Mouse (Mus musculus): ENCODE measurements around the gene Msmo1. TPM values are rescaled to one million over a fixed set of nuclear protein-coding genes. Genes with fewer than 3 reads are reported as not detected.
A peak's percentile ranks its signal among the peaks of the same experiment; 100 is the strongest.

Gene Msmo1
- total RNA-seq (2021), result 100 to 1,000 TPM; 101 to 138 TPM
- long read RNA-seq, experiment 1, transcript Msmo1-201 (6 exons, 2,044 nt), result major isoform, 145 of 153 reads
- long read RNA-seq, experiment 1, partial matches to known transcripts, result 2 of 153 reads
- long read RNA-seq, experiment 1, other reads (novel, unspliced or antisense), result 6 of 153 reads
- long read RNA-seq, experiment 2, transcript Msmo1-201 (6 exons, 2,044 nt), result major isoform, 210 of 225 reads
- long read RNA-seq, experiment 2, partial matches to known transcripts, result 7 of 225 reads
- long read RNA-seq, experiment 2, other reads (novel, unspliced or antisense), result 8 of 225 reads

DNA sequence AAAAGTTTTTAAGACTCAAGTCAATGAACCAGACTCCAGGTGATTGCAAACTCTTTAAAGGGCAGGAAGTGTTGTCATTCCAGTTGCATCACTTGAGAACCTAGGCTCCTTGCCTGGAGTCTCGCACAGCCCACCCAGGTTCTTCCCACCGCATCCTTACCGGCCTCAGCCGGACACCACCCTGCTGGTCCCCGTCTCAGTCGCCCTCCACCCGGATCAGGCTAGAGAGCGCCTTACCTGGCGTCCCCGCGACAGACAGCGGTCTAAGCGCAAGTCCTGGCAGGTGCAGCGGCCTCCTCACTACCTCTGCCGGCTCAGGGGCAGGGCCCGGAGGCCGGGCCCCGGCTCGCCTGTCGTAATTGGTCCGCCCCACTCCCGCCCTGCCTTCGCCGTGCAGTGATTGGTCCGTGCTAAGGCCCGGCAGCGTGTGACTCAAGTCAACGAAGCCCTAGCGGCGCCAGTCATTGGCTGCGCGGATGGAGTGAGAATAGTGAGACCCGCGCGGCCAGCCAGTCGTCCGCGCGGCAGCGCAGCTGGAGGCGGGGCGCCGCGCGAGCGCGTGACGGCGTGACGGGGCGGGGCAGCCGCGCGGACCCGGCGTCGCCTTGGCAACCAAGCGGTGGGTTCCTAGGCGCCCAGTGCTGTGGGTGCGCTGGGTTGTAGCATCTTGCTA lies at the start of gene Msmo1:
TSS of gene Msmo1 (minus strand) at position 522 of the 673 bp plus-strand sequence.
- peak; percentile 96 to 99 for DNase-seq (ENCODE audit: low spot score in 2 of 2)

DNA sequence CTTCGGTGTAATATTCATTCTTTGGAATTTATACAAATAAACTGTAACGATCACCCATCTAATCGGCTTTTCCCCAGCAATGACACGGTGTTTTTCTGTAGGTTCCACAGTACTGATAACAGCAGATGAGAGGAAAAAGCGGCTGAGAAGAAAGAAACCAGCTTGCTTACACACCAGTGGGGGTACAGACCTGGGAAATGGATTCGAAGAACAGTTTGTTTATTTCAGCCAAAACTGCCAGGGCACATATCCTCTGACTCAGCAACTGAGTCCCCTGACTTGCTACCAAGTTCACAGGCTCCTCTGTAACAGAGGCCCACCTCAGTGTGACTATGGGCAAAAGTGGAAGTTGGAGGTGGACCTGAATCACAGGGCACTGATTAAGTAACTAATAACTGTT lies 48.4 kb upstream of the Msmo1 start:
- DNase-seq (ENCODE audit: low spot score in 2 of 2), result no peak

DNA sequence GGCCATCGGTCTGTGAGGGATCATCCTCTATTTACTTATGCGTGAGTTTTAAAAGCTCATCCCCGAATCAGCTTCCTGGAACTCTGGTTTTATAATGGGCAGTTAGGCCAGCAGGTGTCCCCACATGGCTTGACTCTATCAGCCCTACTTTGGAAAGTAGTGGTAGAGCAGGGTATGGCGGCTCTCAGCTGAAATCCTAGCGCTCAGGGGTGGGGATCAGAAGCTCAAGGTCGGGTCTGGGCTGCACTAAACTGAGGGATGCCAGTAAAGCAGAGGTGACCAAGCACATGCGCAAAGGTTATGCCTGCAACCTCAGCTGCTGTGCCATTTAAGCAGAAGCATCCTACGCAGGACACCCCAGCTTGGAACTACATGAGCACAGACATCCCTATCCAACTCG lies 44.3 kb upstream of the Msmo1 start:
- DNase-seq (ENCODE audit: low spot score in 2 of 2), result no peak

DNA sequence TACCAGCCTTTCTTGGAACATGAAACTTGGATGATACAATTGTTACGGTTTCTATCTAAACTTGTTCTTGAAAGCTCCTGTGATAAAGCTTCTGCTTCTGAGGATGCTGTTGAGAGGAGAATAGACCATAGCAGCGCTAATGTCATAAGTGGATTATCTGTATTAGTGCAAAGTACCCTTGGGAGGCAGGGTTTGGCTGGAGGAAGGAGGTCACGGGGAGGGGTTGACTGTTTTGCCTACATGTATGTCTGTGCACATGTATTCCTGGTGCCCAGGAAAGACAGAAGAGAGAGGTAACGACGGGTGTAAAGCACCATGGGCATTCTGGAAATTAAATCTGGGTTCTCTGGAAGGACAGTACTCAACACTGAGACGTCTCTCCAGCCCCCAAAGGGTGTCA lies 40.5 kb upstream of the Msmo1 start:
- no peak for DNase-seq (ENCODE audit: low spot score in 2 of 2)

DNA sequence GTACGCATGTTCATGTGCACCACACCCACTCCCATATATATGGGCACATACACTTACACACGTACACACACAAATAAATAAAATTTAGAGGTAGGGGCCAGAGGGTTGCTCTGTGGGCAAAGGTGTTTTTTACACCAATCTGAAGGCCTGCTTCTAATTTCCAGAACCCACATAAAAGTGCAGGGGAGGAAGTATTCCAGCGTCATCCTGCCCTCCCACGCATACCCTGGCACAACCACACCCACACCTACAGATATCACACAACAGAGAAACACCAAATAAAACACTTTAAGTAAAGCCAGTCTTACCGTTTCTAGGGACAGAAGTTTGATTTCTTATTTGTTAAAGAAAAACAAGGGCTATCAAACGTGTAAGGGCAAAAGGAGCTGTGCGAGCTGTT lies 37.2 kb upstream of the Msmo1 start:
- no peak for DNase-seq (ENCODE audit: low spot score in 2 of 2)

DNA sequence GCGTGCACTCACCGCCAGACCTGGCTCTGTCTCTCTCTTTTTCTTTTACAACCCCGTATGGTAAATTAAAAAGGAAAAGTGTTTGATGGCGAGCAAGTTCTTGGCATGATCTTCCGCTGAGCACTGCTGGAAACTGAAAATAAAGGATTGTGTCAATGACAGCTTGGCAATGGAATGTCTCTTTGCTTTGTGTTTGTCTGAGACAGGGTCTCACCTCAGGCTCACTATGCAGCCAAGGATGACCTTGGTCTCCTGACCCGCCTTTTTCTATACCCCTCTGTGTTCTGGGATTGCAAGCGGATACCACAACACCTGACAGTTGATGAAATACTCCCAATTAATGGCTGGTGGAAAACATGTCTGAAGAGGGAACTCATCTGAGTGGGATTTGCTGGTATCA lies 36.0 kb upstream of the Msmo1 start:
- DNase-seq (ENCODE audit: low spot score in 2 of 2), result no peak

DNA sequence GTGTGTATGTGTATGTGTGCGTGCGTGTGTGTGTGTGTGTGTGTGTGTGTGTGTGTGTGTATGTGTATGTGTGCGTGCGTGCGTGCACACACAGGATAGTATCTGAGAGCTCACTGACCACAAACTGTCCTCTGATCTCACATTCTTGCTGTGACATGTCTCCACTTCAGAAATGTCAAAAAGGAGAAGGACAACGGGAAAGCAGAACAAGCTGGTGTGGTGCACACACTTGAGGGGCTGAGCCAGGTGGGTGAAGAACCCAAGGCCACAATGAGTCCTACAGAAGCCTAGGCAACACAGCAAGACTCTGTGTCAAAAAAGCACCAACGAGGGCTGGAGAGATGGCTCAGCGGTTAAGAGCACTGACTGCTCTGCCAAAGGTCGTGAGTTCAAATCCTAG lies 35.1 kb upstream of the Msmo1 start:
- DNase-seq (ENCODE audit: low spot score in 2 of 2), result no peak

DNA sequence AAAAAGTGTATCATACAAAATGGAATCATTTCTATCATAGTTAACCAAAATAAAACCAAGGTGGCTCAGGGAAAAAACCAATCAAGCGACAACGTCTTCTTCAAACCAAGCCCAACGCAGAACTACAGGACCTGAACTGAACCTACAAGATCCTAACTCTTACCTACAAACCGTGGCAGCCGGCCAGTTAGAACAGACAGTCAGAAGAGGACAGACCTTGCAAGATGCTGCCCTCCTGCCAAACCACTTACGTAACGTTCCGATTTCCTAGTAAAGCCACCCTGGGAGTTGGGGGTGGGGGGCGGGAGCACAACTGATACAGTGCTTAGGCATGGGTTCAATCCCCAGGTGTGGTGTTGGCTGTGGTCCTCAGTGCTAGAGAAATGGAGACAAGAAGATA lies 33.5 kb upstream of the Msmo1 start:
- DNase-seq (ENCODE audit: low spot score in 2 of 2), result no peak

DNA sequence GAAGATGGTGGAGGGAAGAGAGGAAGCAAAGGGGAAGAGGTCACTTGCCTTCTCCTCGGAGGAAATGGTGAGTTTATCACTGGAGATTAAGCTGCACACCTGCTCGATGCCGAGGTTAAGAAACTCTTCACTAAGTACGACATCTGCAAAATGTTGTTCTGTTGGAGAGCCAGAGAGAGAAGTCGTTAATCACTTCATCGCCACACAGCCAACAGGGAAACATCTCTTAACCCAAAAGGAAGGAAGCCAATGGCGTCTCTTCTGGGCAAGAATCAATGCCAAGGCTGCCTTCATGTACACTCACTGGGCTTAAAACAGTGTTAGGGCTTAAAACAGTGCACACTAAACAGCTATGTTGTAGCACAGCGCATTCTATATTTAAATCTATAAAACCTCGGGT lies 30.5 kb upstream of the Msmo1 start:
- DNase-seq (ENCODE audit: low spot score in 2 of 2), result no peak

DNA sequence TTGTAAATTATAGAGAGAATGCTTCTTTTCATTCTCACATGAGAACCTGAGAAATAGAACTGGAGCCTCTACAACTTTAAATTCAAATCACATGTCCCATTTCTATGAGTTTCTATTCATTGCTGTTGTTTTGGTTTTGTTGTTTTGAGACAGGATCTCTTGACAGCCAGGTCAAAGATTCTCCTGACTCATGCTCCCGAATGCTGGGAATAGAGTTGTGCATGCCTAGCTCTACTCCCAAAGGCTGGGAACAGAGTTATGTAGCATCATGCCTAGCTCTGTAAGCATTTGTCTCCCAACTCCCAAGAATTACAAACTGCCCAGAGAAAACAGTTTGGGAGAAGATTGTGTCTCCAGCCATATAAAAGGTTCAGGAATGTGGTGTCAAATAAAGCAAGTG lies 29.2 kb upstream of the Msmo1 start:
- no peak for DNase-seq (ENCODE audit: low spot score in 2 of 2)

DNA sequence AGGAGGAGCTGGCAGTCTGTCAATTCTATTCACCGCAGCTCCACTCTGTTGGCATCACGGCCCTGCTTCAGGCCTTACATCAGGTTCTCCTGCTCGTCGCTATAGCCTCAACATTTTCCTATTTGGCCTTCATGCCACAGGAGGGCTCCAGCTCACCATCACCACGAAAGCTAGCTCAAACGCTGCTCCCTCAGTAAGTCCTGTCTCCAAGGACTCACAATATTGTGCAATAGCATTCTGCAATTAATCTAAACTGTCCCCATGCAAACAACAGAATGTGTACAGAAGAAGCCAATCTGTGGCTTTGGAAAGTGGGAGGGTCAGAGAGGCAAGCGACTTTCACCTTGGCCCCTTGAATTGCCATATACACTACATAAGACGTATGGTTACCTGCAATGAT lies 27.8 kb upstream of the Msmo1 start:
- peak in 1 of 2 experiments; percentile 40 for DNase-seq (ENCODE audit: low spot score in 2 of 2)

DNA sequence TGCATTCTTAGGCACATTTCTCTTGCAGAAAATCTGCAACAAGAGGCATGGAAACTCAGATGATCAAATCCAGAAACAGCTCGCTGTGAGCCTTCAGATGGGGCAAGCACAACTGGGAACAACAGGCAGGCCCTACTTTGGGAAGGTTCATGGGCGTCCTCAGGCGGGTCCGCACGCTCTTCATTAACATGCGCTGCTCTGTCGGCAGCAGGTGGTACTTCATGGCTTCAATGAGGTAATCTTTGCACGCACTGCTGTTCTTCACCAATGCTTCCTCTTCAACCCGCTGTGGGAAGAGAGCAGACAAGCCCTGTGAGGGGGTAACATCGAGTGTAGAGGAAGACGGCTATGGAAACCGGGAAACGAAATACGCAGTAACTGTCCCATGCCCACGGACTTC lies 24.4 kb upstream of the Msmo1 start:
- peak in 1 of 2 experiments; percentile 25 for DNase-seq (ENCODE audit: low spot score in 2 of 2)

DNA sequence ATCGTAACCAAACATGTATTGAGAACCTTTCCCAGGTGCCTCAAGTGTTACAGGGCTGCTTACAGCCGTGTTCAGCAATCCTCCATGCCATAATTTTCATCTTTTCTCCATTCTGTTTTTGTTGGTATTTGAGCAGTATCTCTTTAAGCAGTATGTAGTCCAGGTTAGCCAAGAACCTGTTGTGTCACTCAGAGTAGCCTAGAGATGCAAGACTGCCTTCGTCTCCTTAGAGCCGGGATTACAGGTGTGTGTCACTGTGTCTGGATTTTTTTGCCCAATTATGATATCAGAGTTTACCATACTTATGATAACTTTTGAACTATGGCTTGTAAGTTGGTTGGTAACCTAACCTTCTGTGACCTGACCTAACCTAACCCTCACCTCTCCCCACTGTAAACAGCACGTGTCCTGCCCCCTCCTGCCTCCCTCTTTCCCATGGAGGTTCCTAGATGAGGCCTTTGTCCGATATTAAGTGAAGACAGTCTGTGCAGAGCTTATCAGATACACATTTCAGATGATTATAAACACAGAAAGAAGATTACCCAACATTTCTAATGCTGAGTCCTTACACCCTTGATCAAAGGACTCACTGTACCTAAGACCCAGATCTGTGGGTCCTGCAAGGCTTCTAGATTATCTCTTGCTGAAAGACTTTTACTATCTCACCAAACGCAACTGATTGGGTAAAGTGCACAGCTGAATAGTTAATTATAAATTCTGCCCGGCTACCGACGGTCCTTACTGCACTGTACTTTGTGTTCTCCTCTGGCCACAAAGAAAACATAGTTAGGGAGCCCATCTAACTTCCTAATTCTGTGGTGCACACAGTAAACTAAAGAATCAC lies 12.8 kb upstream of the Msmo1 start:
- no peak for DNase-seq (ENCODE audit: low spot score in 2 of 2)

DNA sequence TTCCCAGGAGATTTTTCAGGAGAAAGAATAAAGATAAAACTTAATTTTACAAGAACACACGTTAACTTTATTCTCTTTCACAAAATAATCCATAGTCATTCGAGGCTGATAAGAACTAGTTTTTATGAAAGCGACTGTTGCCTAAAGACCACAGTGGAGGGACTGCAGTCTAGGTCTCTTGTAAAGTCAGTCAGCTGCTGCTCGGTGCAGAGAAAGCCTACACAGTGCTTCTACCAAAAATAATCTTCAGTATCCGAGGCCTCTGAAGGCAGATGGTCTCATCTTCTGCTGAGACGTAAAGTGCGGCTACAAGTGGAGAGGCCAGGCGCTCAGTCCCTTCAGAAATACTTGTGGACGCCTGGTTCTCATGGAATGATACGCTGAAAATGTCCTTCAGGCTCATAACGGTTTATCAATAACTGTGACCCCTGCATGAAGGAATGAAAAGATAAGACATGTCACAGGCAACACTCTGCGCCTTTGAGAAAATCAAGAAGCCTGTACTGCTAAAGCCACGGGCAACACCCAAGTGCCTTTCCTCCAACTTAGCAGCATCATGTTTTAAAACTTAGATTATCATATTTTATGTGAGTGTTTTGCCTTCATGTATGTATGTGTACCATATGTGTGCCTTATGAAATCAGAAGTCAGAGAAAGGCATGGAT lies 7.1 kb upstream of the Msmo1 start:
- DNase-seq (ENCODE audit: low spot score in 2 of 2), result no peak

DNA sequence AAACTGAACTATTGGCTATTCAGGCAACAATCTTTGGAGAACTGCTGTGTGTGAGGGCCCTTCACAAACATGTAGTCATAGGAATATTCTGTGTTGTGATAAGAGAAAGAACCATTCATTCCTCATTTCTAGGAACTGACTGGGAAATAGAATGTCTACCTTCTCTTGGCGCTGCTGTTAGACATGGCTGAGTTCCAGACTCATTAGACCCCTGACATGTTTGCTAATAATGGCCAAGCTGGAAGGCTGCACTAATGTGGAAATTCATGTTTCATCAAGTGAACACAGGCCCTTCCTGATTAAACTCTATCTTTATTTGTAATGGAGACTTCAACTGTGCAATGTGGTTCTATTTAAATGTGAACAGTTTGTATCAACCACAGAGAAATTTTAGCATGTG lies 5.3 kb upstream of the Msmo1 start:
- DNase-seq (ENCODE audit: low spot score in 2 of 2), result no peak

DNA sequence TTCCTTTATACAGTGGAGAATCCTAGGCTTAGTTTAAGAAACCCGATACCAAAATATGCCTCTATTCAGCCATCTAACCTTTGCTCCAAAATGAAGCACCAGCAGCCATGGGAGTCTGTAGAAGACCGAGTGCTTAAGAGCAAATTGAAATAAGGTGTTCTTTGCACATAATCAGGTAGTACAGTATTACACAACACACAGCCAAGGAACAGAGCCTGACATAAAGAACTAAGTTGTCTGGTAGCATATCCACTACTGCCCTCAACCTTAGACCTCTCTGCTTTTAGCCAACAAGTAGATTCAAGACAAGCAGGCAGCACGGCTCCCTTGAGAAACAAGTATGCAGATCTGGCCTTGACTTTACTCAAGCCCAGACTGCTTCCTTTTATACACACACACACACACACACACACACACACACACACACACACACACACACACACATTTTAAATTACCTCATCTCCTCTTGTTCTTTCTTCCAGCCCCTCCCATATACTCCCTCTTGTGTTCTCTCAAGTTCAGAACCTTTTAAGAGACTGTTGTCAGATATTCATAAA lies 3.3 kb upstream of the Msmo1 start:
- no peak for DNase-seq (ENCODE audit: low spot score in 2 of 2)

DNA sequence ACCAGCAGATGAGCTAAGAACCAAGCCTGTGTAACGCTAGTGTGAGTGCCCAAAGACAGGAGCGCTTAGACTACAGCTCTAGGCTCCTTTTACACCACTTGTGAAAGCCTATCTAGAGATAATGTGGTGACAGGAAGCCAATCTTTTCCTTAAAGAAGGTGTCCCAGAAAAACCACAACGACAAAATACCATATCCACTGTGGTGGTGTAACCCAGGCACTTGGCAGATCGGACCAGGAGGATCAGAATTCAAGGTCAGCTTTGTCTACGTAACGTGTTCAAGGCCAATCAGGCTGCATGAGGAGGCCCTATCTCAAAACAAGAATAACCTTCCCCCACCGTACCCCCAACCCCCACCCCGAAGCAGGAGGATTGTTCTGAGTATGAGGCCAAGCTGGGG lies 1.6 kb upstream of the Msmo1 start:
- no peak for DNase-seq (ENCODE audit: low spot score in 2 of 2)

DNA sequence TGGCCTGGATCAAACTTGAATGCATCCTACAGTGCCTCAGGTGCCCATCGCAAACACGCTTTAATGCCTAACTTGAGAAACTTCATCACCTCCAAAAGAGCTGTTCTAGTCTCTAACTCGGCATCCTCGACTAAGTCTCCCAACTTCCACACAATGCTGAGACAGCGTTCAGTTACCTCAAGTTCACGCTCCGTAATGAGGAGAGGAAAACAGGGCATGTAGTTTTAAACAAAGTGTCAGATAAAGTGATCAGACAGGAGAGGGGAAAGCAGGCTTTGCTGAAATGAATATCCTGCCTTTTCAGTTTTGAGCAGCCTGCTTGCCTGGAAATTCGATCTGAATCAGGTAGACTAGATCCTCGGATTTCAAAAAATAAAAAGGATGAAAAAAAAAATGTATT lies 996 bp downstream of the Msmo1 start:
- DNase-seq (ENCODE audit: low spot score in 2 of 2), result no peak

DNA sequence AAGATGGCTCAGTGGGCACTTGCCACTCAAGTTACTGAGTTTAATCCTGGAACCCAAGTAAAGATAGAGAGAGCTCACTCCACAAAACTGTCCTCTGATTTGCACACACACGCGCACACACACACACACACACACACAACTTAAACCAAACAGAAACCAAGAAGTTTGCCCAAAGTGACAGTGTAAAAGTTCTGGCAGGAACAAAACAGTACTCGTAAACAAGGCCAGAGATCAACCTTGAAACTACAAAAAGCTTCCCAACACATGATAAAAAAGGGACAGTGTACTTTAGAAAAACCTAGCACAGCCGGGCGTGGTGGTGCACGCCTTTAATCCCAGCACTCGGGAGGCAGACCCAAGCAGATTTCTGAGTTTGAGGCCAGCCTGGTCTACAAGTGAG lies 5.4 kb downstream of the Msmo1 start:
- DNase-seq (ENCODE audit: low spot score in 2 of 2), result no peak

DNA sequence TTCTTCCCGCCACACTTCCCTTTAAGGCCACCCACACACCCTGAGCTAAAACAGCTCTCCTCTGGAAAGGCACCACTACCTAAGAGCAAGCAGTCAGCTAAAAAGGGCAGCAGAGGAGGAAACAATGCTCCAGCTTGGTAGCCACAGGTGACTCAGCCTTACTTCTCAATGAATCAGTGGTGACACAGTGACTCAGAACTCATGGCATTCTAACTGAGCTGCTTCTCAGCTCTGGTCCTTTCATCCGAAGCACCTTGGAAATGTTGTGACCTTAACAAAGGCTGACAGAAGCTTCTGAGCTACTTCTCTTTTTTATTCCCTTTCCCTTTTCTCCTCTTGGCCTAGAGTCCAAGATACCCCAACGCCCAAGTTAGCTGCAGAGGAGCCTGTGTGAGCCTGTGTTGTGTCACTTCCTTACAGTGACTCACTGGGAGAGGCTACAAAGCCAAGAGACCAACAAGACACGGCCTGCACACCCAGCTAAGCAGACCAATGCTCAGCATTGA lies 7.3 kb downstream of the Msmo1 start:
- no peak for DNase-seq (ENCODE audit: low spot score in 2 of 2)

DNA sequence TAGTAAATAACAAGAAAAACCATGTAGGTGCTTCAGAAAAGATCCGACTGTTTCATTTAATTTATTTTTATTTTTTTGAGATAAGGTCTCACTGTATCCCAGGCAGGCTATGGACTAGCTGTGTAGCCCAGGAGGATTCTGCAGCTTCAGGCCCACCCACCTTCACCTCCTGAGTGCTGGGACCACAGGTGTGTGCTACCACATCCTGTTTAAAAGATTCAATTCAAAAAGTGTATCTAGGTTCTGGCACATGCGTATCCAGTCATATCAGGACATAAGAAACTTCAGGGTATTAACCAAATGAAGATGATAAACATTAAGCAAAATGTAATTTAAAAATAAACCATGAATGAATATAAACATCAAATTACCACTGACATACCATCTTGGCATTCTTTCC lies 10.4 kb downstream of the Msmo1 start:
- DNase-seq (ENCODE audit: low spot score in 2 of 2), result no peak
